Mouse (Mus musculus) stomach, embryonic 15.5 days (tissue): ENCODE measurements around the gene Fcrl6. TPM values are rescaled to one million over a fixed set of nuclear protein-coding genes. Genes with fewer than 3 reads are reported as not detected.

ENCODE experiments used
- ATAC-seq: fragments of 200-750 bp; cut with Nextera tagmentation; 2 replicates; pipeline ENCODE4 v1.8.0; 2017; ENCODE audit warnings: low read depth, moderate number of reproducible peaks, moderate TSS enrichment; ENCODE audit not compliant: insufficient read depth, low FRiP score
- H3K27ac ChIP-seq: fragments of 300-500 bp; sonication (generic); 2 replicates; pipeline ENCODE4 v1.5.1; 2015; ENCODE audit warnings: mild to moderate bottlenecking, inconsistent platforms
- H3K27me3 ChIP-seq: fragments of 300-500 bp; sonication (generic); replicated peaks from 2 replicates; pipeline ENCODE4 v1.6.1; 2015; ENCODE audit warnings: inconsistent platforms
- H3K36me3 ChIP-seq: fragments of 300-500 bp; sonication (generic); 2 replicates; pipeline ENCODE4 v1.6.1; 2015; ENCODE audit warnings: inconsistent platforms
- H3K4me1 ChIP-seq: fragments of 300-500 bp; sonication (generic); 2 replicates; pipeline ENCODE4 v1.6.1; 2015; ENCODE audit warnings: inconsistent platforms
- H3K4me2 ChIP-seq: fragments of 300-500 bp; sonication (generic); 2 replicates; pipeline ENCODE4 v1.6.1; 2015; ENCODE audit warnings: mild to moderate bottlenecking, inconsistent platforms
- H3K4me3 ChIP-seq: fragments of 300-500 bp; sonication (generic); replicated peaks from 2 replicates; pipeline ENCODE4 v1.5.1; 2015; ENCODE audit warnings: inconsistent platforms
- H3K9ac ChIP-seq: fragments of 300-500 bp; sonication (generic); 2 replicates; pipeline ENCODE4 v1.6.1; 2015; ENCODE audit warnings: inconsistent platforms
- H3K9me3 ChIP-seq: fragments of 300-500 bp; sonication (generic); 2 replicates; pipeline ENCODE4 v1.6.1; 2016; ENCODE audit warnings: inconsistent platforms
- WGBS: fragments of 180-500 bp; shearing (Covaris S2); methylation state at CpG from one replicate; pipeline ENCODE4 v1.1.7; 2015; 5-methylcytosine and 5-hydroxymethylcytosine counted together
- polyA plus RNA-seq: library from polyadenylated mRNA; unstranded; fragments of >200 nt; fragmentation: Nextera tagmentation; extraction: Ambion mirVana; gene quantifications from 2 replicates; pipeline ENCODE4 v1.2.1, GENCODE M21; 2015

Gene Fcrl6
- polyA plus RNA-seq = not detected in 2 replicates

DNA sequence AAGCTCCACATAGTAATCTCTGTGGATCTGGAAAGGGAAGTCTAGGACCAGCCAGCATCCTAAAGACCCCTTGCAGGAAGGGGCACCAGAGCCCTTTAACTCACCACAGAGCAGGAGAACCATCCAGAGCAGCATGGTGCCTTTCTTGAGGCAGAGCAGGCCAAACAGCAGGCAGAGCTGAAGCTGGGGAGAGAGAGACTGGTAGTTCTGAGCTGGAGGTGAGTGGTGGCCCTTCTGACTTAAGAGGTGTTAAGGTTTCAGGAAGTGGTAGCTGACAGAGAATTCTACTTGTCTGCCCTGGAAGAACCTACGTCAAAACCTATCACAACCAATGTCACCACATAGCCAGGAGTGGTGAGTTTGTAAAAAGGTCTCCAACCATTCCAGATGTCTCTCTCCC is at the start of gene Fcrl6:
Gene Fcrl6, minus strand, starts transcription at position 226 of the 400 bp plus-strand sequence.
- 32% methylated on average over 1 of the region's 1 CpGs for WGBS
- Histone ChIP-seq H3K4me2 (no peak within 1 kb of the TSS), H3K36me3 (no peaks in the 10 kb centered on the region), H3K27ac (no peak within 1 kb of the TSS), H3K4me3 (no peak within 1 kb of the TSS), H3K27me3 (no peaks in the 10 kb centered on the region), H3K9ac (no peak within 1 kb of the TSS), H3K4me1 (no peaks in the 10 kb centered on the region), H3K9me3 (no peaks in the 10 kb centered on the region)
- no peak for ATAC-seq

DNA sequence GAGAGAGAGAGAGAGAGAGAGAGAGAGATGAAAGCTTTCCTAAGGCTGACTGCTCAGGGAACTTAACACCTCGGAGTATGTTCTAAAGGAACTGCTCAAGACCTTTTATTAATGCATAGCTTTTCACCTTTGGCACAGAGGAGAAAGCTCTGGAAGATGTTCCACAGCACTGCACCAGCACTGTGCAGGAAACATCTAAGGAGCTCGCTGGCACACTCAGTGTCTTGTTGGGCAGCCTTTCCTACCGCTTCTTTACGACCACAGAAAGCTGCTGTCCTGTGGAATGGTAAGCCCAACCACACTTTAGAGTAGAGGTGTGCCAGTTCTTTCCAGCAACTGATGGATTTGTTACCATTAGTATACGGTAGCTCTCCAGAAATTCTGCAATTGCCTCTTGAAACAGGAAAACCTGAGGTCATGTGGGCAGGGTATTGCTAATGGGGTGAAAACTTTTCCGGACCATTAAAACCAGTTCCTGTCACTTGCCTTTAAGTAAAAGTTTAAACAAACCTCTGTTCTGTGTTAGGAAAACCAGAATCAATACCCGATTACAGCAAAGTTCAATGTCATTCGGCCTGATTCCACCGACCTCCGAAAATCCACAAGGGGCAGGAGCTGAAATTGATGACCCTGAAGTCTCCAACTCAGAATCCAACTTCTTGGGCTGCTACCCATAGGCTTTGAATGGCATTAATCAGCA is 49.1 kb upstream of the Fcrl6 start:
- no peak for ATAC-seq
- Histone ChIP-seq H3K27me3 (no peaks in the 10 kb centered on the region), H3K9ac (no peak overlapping the region), H3K4me3 (no peak overlapping the region), H3K4me2 (no peak overlapping the region), H3K27ac (no peak overlapping the region), H3K36me3 (no peaks in the 10 kb centered on the region), H3K4me1 (no peaks in the 10 kb centered on the region), H3K9me3 (no peaks in the 10 kb centered on the region)
- 62% methylated on average over 10 of the region's 10 CpGs for WGBS

DNA sequence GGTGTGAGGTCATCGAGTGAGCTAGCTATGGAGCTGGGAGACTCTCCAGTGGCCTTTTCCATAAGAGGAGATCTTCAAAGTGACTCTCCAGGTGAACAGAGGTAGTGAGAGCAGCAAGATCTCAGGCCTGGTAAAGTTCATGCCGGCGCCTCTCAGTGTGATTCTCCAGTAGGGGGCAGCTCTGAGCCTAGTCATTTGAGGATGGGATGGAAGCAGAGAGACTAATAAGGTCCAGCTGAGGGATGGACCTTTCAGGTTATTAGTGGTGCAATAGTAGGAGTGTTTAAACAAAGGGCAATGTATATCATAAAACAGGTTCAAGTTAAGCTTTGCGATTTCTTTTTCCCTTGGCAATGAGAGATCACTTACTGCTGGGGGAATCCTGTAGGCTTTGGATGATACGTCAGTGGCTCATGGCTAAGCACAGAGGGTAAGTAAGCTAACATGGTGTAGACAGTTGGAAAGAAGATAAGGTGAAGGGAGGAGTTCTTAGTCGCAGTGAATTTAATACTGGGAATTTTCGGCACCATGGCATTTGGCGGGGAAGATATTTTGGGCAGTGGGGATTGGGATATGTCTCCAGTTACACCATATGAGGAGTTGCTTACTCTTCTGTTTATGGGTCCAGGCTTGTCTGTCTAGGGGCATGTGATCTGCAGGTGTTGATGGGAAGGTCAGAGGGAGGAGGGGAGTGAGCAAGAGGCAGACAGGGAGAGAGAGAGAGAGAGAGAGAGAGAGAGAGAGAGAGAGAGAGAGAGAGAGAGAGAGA is 48.4 kb upstream of the Fcrl6 start:
- no peak overlapping the region for H3K27ac ChIP-seq
- no peaks in the 10 kb centered on the region for H3K4me1 ChIP-seq
- ATAC-seq = no peak
- no peaks in the 10 kb centered on the region for H3K27me3 ChIP-seq
- H3K36me3 ChIP-seq = no peaks in the 10 kb centered on the region
- no peak overlapping the region for H3K9ac ChIP-seq
- H3K9me3 ChIP-seq = no peaks in the 10 kb centered on the region
- WGBS = 56% methylated on average over 8 of the region's 8 CpGs
- no peak overlapping the region for H3K4me3 ChIP-seq
- H3K4me2 ChIP-seq = no peak overlapping the region

DNA sequence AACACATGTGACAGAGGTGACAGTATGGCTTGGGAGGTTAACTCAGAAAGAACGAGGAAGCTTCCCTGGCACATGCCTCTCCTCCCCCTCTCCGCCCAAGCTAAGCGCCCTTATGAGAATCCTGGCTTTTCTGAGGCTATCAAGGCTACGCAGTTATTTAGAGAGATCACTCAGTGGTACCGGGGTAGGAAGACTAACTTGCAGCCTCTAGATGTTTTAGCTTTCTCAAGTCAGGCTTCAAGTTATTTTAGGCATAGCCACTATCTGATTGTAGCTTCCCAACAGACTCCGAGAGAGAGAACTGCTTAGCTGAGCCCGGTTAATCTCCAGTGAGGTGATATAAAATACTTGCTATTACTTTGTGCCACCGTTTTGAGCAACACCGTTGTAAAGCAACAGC is 47.0 kb upstream of the Fcrl6 start:
- H3K36me3 ChIP-seq = no peaks in the 10 kb centered on the region
- H3K9ac ChIP-seq = no peak overlapping the region
- no peak overlapping the region for H3K27ac ChIP-seq
- H3K4me3 ChIP-seq = no peak overlapping the region
- no peaks in the 10 kb centered on the region for H3K27me3 ChIP-seq
- no peak for ATAC-seq
- H3K4me2 ChIP-seq = no peak overlapping the region
- H3K9me3 ChIP-seq = no peaks in the 10 kb centered on the region
- no peaks in the 10 kb centered on the region for H3K4me1 ChIP-seq
- WGBS = 81% methylated on average over 9 of the region's 9 CpGs

DNA sequence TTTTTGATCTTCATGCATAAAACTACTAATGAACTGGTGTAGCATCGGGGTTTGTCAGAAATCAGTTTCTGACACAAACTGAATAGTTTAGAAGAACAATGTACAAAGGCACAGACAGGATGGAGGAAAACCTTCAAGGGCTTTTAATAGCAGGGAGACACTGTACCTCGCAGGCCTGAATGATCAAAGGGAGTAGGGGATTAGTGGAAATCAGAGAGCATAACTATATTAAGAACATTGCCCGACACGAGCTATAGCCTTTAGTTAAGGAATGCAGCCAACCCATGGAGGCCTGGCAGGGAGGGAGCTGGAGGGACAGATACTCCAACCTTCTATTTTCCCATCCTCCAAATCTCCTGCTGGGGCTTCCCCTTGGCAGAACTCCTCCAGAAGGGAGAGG is 44.9 kb upstream of the Fcrl6 start:
- no peak overlapping the region for H3K4me3 ChIP-seq
- no peak overlapping the region for H3K9ac ChIP-seq
- ATAC-seq = no peak
- no peak overlapping the region for H3K27ac ChIP-seq
- H3K9me3 ChIP-seq = no peaks in the 10 kb centered on the region
- H3K36me3 ChIP-seq = no peaks in the 10 kb centered on the region
- no peak overlapping the region for H3K4me2 ChIP-seq
- H3K27me3 ChIP-seq = no peaks in the 10 kb centered on the region
- no peaks in the 10 kb centered on the region for H3K4me1 ChIP-seq
- WGBS = 46% methylated on average over 4 of the region's 4 CpGs

DNA sequence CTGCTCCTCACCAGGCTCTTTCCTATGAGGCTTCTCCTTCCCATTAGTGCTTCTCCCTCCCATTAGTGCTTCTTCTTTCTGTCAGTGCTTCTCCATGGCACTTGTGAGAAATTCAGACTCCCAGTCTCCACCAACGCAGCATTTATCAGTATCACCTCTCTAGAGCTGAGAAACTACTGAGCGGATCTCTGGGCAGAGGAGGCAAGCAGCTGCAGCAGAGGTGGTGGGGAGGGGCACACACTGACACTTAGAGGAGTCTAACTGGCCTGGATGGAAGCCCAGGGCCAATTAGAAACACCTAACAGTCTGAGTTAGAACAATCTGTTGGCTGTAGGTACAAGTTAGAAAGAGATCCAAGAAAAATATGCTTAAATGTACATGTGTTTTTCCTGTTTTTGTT is 36.4 kb upstream of the Fcrl6 start:
- H3K36me3 ChIP-seq = no peaks in the 10 kb centered on the region
- H3K4me1 ChIP-seq = no peaks in the 10 kb centered on the region
- no peaks in the 10 kb centered on the region for H3K9me3 ChIP-seq
- 45% methylated on average over 2 of the region's 2 CpGs for WGBS
- no peak overlapping the region for H3K27ac ChIP-seq
- no peak overlapping the region for H3K4me2 ChIP-seq
- H3K4me3 ChIP-seq = no peak overlapping the region
- no peak for ATAC-seq
- no peak overlapping the region for H3K9ac ChIP-seq
- no peaks in the 10 kb centered on the region for H3K27me3 ChIP-seq

DNA sequence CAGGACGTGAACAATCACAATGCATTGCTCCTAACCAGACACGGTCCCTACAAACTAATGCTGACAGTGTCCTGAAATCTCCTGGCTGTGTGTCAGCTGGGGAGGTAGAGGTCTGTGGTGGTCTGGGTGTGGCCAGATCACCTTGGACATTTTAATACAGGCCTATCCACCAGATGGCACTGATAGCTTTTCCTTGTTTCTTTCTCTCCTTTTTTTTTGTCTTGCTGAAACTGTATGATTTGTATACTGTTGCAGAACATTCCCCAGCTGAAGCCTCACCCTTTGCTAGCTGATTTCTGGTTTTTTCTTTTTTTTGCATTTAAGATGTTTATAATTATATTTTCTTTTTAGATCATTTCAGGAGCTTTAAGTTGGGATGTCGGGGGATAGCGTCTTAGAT is 35.5 kb upstream of the Fcrl6 start:
- Histone ChIP-seq H3K9ac (no peak overlapping the region), H3K9me3 (no peaks in the 10 kb centered on the region), H3K4me2 (no peak overlapping the region), H3K27ac (no peak overlapping the region), H3K36me3 (no peaks in the 10 kb centered on the region), H3K27me3 (no peaks in the 10 kb centered on the region), H3K4me1 (no peaks in the 10 kb centered on the region), H3K4me3 (no peak overlapping the region)
- 59% methylated on average over 4 of the region's 4 CpGs for WGBS
- ATAC-seq = no peak

DNA sequence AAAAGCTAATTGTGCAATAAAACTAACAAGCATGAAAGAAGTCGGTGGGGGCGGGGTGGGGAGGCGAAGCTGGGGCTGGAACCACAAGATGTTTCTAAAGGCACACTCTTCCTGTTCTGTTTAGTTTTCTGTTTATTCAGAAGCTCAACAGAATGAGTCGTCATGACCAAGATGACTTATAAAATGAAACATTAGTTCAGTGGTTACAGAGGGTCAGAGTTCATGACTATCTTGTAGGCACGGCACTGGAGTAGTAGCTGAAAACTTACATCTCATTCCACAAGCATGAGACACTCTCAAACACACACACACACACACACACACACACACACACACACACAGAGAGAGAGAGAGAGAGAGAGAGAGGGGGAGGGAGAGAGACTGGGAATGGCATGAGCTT is 33.9 kb upstream of the Fcrl6 start:
- Histone ChIP-seq H3K27ac (no peak overlapping the region), H3K9ac (no peak overlapping the region), H3K9me3 (no peaks in the 10 kb centered on the region), H3K4me1 (no peaks in the 10 kb centered on the region), H3K36me3 (no peaks in the 10 kb centered on the region), H3K4me3 (no peak overlapping the region), H3K27me3 (no peaks in the 10 kb centered on the region), H3K4me2 (no peak overlapping the region)
- WGBS = 79% methylated on average over 5 of the region's 5 CpGs
- ATAC-seq = no peak

DNA sequence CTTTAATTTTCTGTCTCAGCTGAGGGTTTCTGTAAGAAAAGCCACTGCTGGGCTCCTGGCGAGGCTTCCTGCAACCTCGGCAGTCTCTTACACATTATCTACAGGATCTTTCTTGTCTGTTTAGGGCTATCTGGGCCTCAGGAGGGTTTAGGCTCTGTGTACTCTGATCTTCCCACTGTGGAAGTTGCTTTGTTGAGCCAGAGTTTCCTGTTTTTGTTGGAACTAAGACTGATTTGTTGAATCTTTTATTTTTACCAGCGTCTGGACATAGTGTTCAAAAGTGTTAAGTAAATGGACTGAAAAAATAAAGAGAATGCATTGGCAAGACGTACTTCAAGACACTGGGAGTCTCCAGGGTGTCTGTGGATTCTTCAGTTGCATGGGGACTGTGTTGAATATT is 32.9 kb upstream of the Fcrl6 start:
- 48% methylated on average over 4 of the region's 4 CpGs for WGBS
- H3K36me3 ChIP-seq = no peaks in the 10 kb centered on the region
- no peak overlapping the region for H3K4me2 ChIP-seq
- H3K9me3 ChIP-seq = no peaks in the 10 kb centered on the region
- H3K4me3 ChIP-seq = no peak overlapping the region
- H3K4me1 ChIP-seq = no peaks in the 10 kb centered on the region
- H3K27me3 ChIP-seq = no peaks in the 10 kb centered on the region
- H3K9ac ChIP-seq = no peak overlapping the region
- no peak overlapping the region for H3K27ac ChIP-seq
- ATAC-seq = no peak

DNA sequence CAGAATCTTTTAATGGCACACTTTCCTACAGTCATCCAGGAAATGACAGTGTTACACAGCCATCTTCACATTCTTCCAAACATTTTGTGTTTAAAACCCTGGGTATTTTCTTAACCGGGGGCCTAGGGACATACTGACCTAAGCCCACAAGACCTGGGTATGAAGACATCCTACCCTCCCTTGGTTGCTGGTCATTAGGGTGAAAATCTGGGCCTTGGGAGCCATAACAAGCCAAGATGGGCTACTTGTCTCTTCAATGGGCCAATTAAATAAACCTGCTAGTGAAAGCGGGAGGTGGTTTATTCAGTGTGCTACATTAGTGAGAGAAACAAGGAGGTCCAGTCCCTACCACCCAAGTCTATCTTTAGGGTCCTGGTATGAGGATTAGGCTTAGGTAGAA is 31.8 kb upstream of the Fcrl6 start:
- no peak overlapping the region for H3K27ac ChIP-seq

DNA sequence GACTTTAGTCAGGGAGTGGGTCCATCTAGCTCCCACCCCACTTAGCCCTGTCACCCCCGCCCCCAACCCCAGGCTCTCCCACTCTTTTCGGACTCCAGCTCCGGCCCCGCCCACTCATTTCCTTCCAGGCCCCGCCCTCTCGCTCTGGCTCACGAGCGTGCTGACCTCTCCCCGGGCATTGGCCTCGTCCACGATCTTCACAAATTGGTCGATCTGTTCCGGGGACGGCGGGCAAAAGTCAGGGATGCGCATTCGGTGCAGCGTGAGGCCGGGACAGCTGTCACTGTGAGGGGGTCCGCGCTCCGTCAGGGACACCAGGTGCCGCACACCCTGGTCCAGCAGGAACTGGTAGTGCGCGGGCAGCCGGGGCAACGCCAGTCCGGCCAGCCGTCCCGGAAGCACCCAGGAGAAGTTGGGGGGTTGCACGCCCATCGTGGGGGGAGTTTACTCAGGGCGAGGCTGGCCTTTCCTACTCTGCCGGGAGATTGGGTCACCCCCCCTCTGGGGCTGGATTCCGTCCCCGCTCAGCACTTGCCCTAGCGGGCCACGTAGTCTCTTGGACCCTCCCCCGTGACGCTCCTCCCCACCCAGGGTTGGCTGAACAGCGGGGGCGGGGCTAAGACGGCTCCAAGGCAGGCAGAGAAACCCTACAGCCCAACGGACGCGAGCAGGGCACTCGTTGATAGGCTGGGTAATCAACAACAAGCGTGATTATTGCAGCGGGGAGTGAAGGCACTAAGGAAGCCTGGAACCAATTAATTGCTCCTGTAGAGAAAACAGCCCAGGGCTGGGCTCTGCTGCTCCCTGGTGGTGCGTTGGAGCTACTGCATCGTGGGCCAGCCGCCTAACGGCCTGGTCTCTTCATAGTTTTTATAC is 30.3 kb upstream of the Fcrl6 start, which contains the start of gene Dusp23:
Gene Dusp23, minus strand, starts transcription at position 512 of the 876 bp plus-strand sequence.
- Histone ChIP-seq H3K27ac (peak within 1 kb of the TSS; percentile 87), H3K9ac (peak within 1 kb of the TSS; percentile 55), H3K36me3 (no peaks in the 10 kb centered on the region), H3K4me3 (peak within 1 kb of the TSS; percentile 71), H3K9me3 (no peaks in the 10 kb centered on the region), H3K4me1 (no peaks in the 10 kb centered on the region), H3K4me2 (peak within 1 kb of the TSS; percentile 73), H3K27me3 (no peaks in the 10 kb centered on the region)
- under 1% methylated on average over 50 of the region's 53 CpGs for WGBS
- ATAC-seq = peak; percentile 99

More for the DNA sequence above, 31.8 kb upstream of the Fcrl6 start:
- Histone ChIP-seq H3K4me2 (no peak overlapping the region), H3K4me3 (no peak overlapping the region), H3K27me3 (no peaks in the 10 kb centered on the region), H3K9me3 (no peaks in the 10 kb centered on the region), H3K9ac (no peak overlapping the region), H3K4me1 (no peaks in the 10 kb centered on the region), H3K36me3 (no peaks in the 10 kb centered on the region)
- no peak for ATAC-seq
- WGBS = 93% methylated on average over 2 of the region's 2 CpGs

DNA sequence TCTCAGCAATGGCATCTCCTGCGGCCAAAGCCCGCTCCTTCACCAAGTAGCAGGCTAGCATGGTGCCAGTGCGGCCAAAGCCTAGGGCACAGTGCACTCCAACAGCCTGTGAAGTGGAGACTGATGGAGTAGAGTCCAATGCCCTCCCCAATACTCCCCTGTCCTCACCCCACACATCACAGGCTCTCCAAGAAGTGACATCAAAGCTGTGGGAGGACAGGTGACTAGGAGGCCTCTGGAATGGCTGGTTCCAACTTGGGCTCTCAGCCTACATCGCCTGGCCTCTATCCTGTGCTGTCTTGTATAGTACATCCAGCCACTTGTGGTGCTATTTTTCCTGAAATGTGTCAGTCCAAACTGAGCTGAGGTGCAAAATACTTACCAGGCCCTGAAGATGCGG is 29.4 kb upstream of the Fcrl6 start:
- Histone ChIP-seq H3K27ac (no peak overlapping the region), H3K4me2 (no peak overlapping the region), H3K9ac (no peak overlapping the region), H3K4me3 (no peak overlapping the region), H3K36me3 (no peaks in the 10 kb centered on the region), H3K27me3 (no peaks in the 10 kb centered on the region), H3K4me1 (no peaks in the 10 kb centered on the region), H3K9me3 (no peaks in the 10 kb centered on the region)
- 83% methylated on average over 5 of the region's 5 CpGs for WGBS
- ATAC-seq = no peak
